Mouse (Mus musculus): ENCODE measurements at regions not wholly inside any gene's neighbourhood (a gene's known extent, or its start where the extent isn't known, plus 50 kb on each side); places are given as distances from the start of the nearest gene placed in this dataset.

DNA sequence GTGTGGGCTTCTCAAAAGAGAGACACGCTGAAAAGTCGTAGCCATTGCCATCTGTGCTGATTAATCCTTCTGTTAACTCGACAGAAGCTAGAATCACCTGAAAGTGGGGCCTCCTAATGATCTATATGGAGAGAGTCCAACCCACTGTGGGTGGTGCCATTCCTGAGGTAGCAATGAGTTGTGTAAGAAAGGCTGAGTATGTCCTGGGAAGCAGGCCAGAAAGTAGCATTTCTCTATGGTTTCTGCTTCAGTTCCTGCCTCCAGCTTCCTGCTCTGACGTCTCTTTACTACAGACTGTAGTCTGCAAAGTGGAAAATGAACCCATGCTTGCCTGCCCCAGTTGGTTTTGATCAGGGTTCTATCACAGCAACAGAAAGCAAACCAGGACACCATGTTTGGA lies 380.8 kb upstream of the Camk1g start:
- Histone ChIP-seq H3K4me2 (no peak overlapping the region), H3K27me3 (replicated peaks) (no peaks in the 10 kb centered on the region), H3K9ac (no peak overlapping the region), H3K36me3 (no peaks in the 10 kb centered on the region), H3K4me1 (replicated peaks) (no peaks in the 10 kb centered on the region), H3K4me3 (no peak overlapping the region), H3K27ac (ENCODE audit: poor library complexity, severe bottlenecking) (no peak overlapping the region), H3K9me3 (replicated peaks) (no peaks in the 10 kb centered on the region)
- 66% methylated on average over 4 of the region's 4 CpGs for WGBS
- ATAC-seq (ENCODE audit: insufficient number of reproducible peaks, low FRiP score) = no peak

DNA sequence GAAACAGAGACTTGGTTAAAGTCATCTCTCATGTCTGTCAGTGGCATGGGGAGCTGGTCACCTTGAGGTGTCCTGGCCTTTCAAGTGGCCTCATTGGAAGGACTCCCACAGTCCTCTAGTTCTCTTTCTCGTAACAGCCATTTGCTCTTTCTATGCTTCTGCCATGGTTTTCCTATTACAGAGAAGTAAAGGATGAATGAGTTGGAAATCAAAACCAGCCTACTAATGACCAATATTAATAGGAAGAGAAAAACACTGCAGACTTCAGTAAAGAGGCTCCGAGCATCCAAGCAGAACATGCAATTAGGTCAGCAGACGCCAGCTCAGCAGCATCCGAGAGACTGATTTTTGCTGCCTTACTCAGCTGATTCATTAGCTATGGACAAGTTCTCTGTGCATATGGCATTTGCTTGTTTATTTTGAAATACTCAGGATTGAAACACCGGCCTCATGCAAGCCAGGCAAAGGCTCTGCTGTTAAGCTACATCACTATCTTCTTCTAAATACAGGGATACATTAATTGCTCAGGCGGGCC lies 377.4 kb upstream of the Camk1g start:
- no peak for ATAC-seq (ENCODE audit: insufficient number of reproducible peaks, low FRiP score)
- H3K9me3 ChIP-seq (replicated peaks) = no peaks in the 10 kb centered on the region
- H3K27me3 ChIP-seq (replicated peaks) = no peaks in the 10 kb centered on the region
- H3K9ac ChIP-seq = no peak overlapping the region
- no peak overlapping the region for H3K27ac ChIP-seq (ENCODE audit: poor library complexity, severe bottlenecking)
- H3K4me1 ChIP-seq (replicated peaks) = no peaks in the 10 kb centered on the region
- no peaks in the 10 kb centered on the region for H3K36me3 ChIP-seq
- 82% methylated on average over 6 of the region's 6 CpGs for WGBS
- H3K4me2 ChIP-seq = no peak overlapping the region
- H3K4me3 ChIP-seq = no peak overlapping the region

GRCm38 (mm10) chr1:193742688-193743087 lies 372.6 kb upstream of the Camk1g start:
- WGBS = 85% methylated on average over 2 of the region's 2 CpGs
- Histone ChIP-seq H3K27ac (ENCODE audit: poor library complexity, severe bottlenecking) (no peak overlapping the region), H3K4me1 (replicated peaks) (no peaks in the 10 kb centered on the region), H3K4me2 (no peak overlapping the region), H3K9me3 (replicated peaks) (no peaks in the 10 kb centered on the region), H3K36me3 (no peaks in the 10 kb centered on the region), H3K27me3 (replicated peaks) (no peaks in the 10 kb centered on the region), H3K9ac (no peak overlapping the region), H3K4me3 (no peak overlapping the region)
- ATAC-seq (ENCODE audit: insufficient number of reproducible peaks, low FRiP score) = no peak

- no peaks in the 10 kb centered on the region for H3K4me1 ChIP-seq (replicated peaks)
- no peak overlapping the region for H3K4me2 ChIP-seq
- ATAC-seq (ENCODE audit: insufficient number of reproducible peaks, low FRiP score) = no peak
- no peaks in the 10 kb centered on the region for H3K36me3 ChIP-seq
- no peaks in the 10 kb centered on the region for H3K27me3 ChIP-seq (replicated peaks)
- no peak overlapping the region for H3K27ac ChIP-seq (ENCODE audit: poor library complexity, severe bottlenecking)
- H3K9me3 ChIP-seq (replicated peaks) = no peaks in the 10 kb centered on the region
- H3K9ac ChIP-seq = no peak overlapping the region
- 50% methylated on average over 6 of the region's 6 CpGs for WGBS
- no peak overlapping the region for H3K4me3 ChIP-seq
Observed at GRCm38 (mm10) chr1:193738821-193739220, 368.7 kb upstream of the Camk1g start.

DNA sequence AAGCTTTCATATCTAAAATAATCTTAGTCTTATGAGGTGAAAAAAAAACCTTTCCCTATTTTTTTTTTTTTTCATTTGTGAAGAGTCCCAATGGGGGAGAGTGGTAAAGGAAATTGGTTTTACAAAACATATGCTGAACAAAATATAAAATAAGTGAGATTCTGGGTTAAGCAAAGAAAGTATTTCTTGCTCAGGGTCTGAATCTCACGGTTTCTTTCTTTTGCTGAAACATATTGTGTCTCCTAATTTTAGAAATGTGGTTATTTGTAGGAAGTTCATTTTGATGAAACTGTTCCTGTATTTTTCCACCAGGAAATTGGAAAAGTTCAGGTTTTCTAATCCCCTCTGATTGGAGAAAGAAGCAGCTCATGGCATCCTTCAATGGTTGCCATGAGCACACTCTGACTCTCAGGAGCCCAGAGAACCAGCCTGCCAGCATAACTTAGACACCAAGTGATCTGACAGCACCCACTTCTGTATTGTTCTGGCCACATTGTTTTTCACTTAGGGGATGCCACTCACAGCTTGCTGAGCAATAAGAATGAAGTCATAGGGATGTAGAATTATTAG lies 365.9 kb upstream of the Camk1g start:
- Histone ChIP-seq H3K27me3 (replicated peaks) (no peaks in the 10 kb centered on the region), H3K36me3 (no peaks in the 10 kb centered on the region), H3K4me1 (replicated peaks) (no peaks in the 10 kb centered on the region), H3K9ac (no peak overlapping the region), H3K4me3 (no peak overlapping the region), H3K4me2 (no peak overlapping the region), H3K9me3 (replicated peaks) (no peaks in the 10 kb centered on the region), H3K27ac (ENCODE audit: poor library complexity, severe bottlenecking) (no peak overlapping the region)
- ATAC-seq (ENCODE audit: insufficient number of reproducible peaks, low FRiP score) = no peak
- 82% methylated on average over 1 of the region's 1 CpGs for WGBS

DNA sequence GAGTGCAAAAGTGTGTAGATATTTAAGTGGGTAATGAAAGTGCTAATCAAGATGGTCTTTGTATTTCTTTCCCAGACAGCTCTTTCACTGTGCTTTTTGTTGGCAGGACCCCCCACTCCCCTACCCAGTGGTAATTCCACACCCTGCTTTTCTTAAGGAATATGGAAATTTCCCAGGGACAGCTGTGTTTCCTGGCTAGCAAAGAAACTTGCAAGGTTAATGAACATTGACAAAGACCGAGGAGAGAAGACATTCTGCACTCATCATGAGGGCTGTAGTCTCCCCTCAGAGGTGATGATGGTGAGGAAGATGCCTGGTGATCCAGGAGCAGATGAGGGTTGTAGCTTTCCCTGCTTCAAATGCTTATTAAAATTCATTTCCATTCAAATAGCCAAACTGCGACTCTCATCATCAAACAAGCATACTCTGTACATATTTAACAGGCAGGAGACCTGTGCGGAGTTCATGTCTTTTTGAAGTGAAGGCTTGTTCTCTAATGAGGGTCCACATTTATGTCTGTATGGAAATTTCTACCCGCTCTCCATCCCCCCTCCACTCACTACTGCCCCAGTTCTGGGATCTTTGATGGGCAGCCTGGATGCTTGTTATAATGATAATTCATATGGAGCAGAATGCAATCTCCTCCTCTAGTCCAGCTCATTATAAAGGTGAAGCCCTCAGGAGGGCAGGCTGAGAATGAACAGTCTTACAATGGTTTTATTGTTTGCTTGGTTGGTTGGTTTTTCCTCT lies 364.1 kb upstream of the Camk1g start:
- Histone ChIP-seq H3K4me3 (no peak overlapping the region), H3K4me2 (no peak overlapping the region), H3K4me1 (replicated peaks) (no peaks in the 10 kb centered on the region), H3K27me3 (replicated peaks) (no peaks in the 10 kb centered on the region), H3K9me3 (replicated peaks) (no peaks in the 10 kb centered on the region), H3K36me3 (no peaks in the 10 kb centered on the region), H3K27ac (ENCODE audit: poor library complexity, severe bottlenecking) (no peak overlapping the region), H3K9ac (no peak overlapping the region)
- 60% methylated on average over 4 of the region's 4 CpGs for WGBS
- ATAC-seq (ENCODE audit: insufficient number of reproducible peaks, low FRiP score) = no peak

GRCm38 (mm10) chr1:193733402-193733801 lies 363.3 kb upstream of the Camk1g start:
- Histone ChIP-seq H3K9me3 (replicated peaks) (no peaks in the 10 kb centered on the region), H3K9ac (no peak overlapping the region), H3K36me3 (no peaks in the 10 kb centered on the region), H3K4me2 (no peak overlapping the region), H3K27ac (ENCODE audit: poor library complexity, severe bottlenecking) (no peak overlapping the region), H3K27me3 (replicated peaks) (no peaks in the 10 kb centered on the region), H3K4me1 (replicated peaks) (no peaks in the 10 kb centered on the region), H3K4me3 (no peak overlapping the region)
- ATAC-seq (ENCODE audit: insufficient number of reproducible peaks, low FRiP score) = no peak
- 14% methylated on average over 5 of the region's 5 CpGs for WGBS

GRCm38 (mm10) chr1:193732113-193732512 lies 362.0 kb upstream of the Camk1g start:
- Histone ChIP-seq H3K27ac (ENCODE audit: poor library complexity, severe bottlenecking) (no peak overlapping the region), H3K9me3 (replicated peaks) (no peaks in the 10 kb centered on the region), H3K36me3 (no peaks in the 10 kb centered on the region), H3K27me3 (replicated peaks) (no peaks in the 10 kb centered on the region; the same call in 1 of the 2 replicates), H3K4me1 (replicated peaks) (no peaks in the 10 kb centered on the region), H3K4me3 (no peak overlapping the region), H3K4me2 (no peak overlapping the region), H3K9ac (no peak overlapping the region)
- 15% methylated on average over 1 of the region's 1 CpGs for WGBS
- no peak for ATAC-seq (ENCODE audit: insufficient number of reproducible peaks, low FRiP score)

GRCm38 (mm10) chr1:193721850-193722249 lies 351.8 kb upstream of the Camk1g start:
- Histone ChIP-seq H3K27me3 (replicated peaks) (no peaks in the 10 kb centered on the region; the same call in 1 of the 2 replicates), H3K27ac (ENCODE audit: poor library complexity, severe bottlenecking) (no peak overlapping the region), H3K4me3 (no peak overlapping the region), H3K9ac (no peak overlapping the region), H3K4me2 (no peak overlapping the region), H3K4me1 (replicated peaks) (no peaks in the 10 kb centered on the region), H3K36me3 (no peaks in the 10 kb centered on the region), H3K9me3 (replicated peaks) (no peaks in the 10 kb centered on the region)
- ATAC-seq (ENCODE audit: insufficient number of reproducible peaks, low FRiP score) = no peak
- WGBS = 82% methylated on average over 2 of the region's 2 CpGs

DNA sequence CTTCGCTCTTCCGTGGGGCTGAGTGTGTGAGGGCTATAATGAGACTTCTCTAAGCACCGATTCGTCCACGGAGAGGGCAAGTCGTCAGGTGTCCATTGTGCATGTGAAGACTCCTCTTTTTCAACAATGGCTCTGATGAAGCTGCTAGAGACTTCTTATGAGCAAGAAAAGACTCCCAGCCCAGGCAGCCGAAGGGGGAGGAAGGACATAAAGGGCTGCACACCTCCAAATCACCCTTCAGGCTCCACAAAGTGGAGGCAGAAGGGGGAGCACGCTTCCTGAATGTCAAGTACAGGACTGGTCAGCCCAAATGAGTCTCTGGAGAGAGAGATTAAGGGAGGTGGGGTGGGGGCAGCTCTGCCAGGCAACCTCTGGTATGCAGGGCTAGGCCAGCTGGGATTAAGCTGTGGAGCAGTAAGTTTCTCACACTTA lies 350.3 kb upstream of the Camk1g start:
- no peaks in the 10 kb centered on the region for H3K4me1 ChIP-seq (replicated peaks)
- H3K4me3 ChIP-seq = no peak overlapping the region
- H3K9me3 ChIP-seq (replicated peaks) = no peaks in the 10 kb centered on the region
- no peak overlapping the region for H3K27ac ChIP-seq (ENCODE audit: poor library complexity, severe bottlenecking)
- H3K27me3 ChIP-seq (replicated peaks) = no peaks in the 10 kb centered on the region; the same call in 1 of the 2 replicates
- H3K4me2 ChIP-seq = no peak overlapping the region
- no peak for ATAC-seq (ENCODE audit: insufficient number of reproducible peaks, low FRiP score)
- WGBS = 70% methylated on average over 8 of the region's 8 CpGs
- H3K9ac ChIP-seq = no peak overlapping the region
- no peaks in the 10 kb centered on the region for H3K36me3 ChIP-seq

DNA sequence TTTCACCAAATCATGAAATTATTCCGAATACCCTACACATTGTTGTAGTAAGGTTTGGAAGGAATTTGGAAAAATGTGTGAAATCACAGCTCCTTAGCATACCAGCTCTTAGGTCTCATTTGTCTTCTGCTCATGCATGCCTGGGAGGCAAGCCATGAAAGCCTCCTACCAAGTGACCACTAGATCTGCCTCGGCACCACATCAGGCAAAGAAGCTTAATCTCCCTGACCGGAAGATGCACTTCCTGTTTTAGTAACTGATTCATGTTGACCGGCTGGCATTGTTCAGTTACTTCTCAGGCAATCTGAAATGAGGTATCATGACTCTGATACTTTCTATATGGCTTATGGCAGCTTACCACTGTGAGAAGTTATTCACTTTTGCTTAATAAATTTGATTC lies 345.2 kb upstream of the Camk1g start:
- Histone ChIP-seq H3K27me3 (replicated peaks) (no peaks in the 10 kb centered on the region; the same call in 1 of the 2 replicates), H3K4me1 (replicated peaks) (no peaks in the 10 kb centered on the region), H3K36me3 (no peaks in the 10 kb centered on the region), H3K27ac (ENCODE audit: poor library complexity, severe bottlenecking) (no peak overlapping the region), H3K9ac (no peak overlapping the region), H3K4me3 (no peak overlapping the region), H3K4me2 (no peak overlapping the region), H3K9me3 (replicated peaks) (no peaks in the 10 kb centered on the region)
- 55% methylated on average over 4 of the region's 4 CpGs for whole genome bisulfite sequencing
- no peak for ATAC-seq (ENCODE audit: insufficient number of reproducible peaks, low FRiP score)
